35 mouse cellular contexts compared by ENCODE assay signal in the genomic region with DNA sequence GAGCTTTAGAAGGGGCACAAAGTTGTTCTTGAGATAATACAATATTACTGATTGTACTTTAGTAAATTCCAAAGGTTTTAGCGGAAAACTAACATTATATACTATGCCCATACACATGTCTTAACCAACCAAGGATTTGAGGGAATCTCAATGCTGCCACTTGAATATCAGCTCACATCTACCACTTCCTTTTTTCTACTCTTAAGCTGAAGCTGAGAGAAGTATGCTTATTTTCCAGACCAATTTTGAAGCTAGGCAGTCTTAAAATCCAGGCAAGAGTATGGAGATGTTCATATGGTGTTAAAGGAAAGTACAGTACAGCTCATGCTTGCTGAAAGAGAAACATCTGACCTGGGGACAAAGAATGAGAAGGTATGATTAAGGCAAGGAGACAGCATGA.
"Had no signal": no experiment of that assay in that cellular context is flagged by ENCODE, and none has a peak within 500 bp of the region (broad histone marks: within the 10 kb centered on the region; RNA-seq: fewer than 3 reads in every experiment).

No protein-coding gene starts in this region.

- H3K9me3 ChIP-seq: heart, embryonic 10.5 days; heart, embryonic 12.5 days; heart, embryonic 13.5 days; heart, embryonic 15.5 days; hindbrain, embryonic 10.5 days; hindbrain, embryonic 12.5 days; hindbrain, embryonic 13.5 days; hindbrain, embryonic 15.5 days; intestine, embryonic 15.5 days; kidney, embryonic 15.5 days had no signal

- H3K4me2 ChIP-seq: heart, embryonic 11.5 days; heart, embryonic 12.5 days; heart, embryonic 13.5 days; heart, embryonic 15.5 days; hindbrain, embryonic 12.5 days; hindbrain, embryonic 13.5 days; hindbrain, embryonic 14.5 days; hindbrain, embryonic 15.5 days; intestine, embryonic 15.5 days; kidney, embryonic 15.5 days had no signal

- DNase-seq: heart, postnatal 10 days; heart, postnatal 14 days; heart, postnatal 36 days; heart, postnatal 4 days; kidney, adult 11 months; kidney, adult 18-20 months; kidney, adult 2 months; kidney, adult 8-10 months; kidney, adult 9 months; kidney, postnatal 10 days; kidney, postnatal 14 days; kidney, postnatal 25 days; kidney, postnatal 36 days; kidney, postnatal 4 days; layer of hippocampus, adult 9-11 months; layer of hippocampus, postnatal 36 days had no signal

- H3K36me3 ChIP-seq: heart, embryonic 10.5 days; heart, embryonic 12.5 days; heart, embryonic 13.5 days; heart, embryonic 15.5 days; hindbrain, embryonic 12.5 days; hindbrain, embryonic 13.5 days; hindbrain, embryonic 15.5 days; intestine, embryonic 15.5 days; kidney, embryonic 15.5 days had no signal

- H3K9ac ChIP-seq: heart, embryonic 12.5 days; heart, embryonic 13.5 days; heart, embryonic 15.5 days; hindbrain, embryonic 12.5 days; hindbrain, embryonic 13.5 days; hindbrain, embryonic 14.5 days; hindbrain, embryonic 15.5 days; intestine, embryonic 15.5 days; kidney, embryonic 15.5 days had no signal

- H3K4me1 ChIP-seq: heart, embryonic 10.5 days; heart, embryonic 12.5 days; heart, embryonic 15.5 days; intestine, embryonic 15.5 days; kidney, embryonic 15.5 days had no signal

- H3K4me3 ChIP-seq: heart, embryonic 10.5 days; heart, embryonic 12.5 days; heart, embryonic 13.5 days; heart, embryonic 15.5 days; hindbrain, embryonic 10.5 days; hindbrain, embryonic 12.5 days; hindbrain, embryonic 13.5 days; hindbrain, embryonic 15.5 days; intestine, embryonic 15.5 days; kidney, embryonic 15.5 days; left cerebral cortex, adult 2 months had no signal

- ATAC-seq: hindbrain, embryonic 16.5 days; hindbrain, postnatal 0 days; inflammation-experienced regulatory T-cells, adult 6 months; intestine, embryonic 15.5 days; intestine, embryonic 16.5 days; intestine, postnatal 0 days had no signal

- H3K27me3 ChIP-seq: heart, embryonic 12.5 days; heart, embryonic 13.5 days; heart, embryonic 15.5 days; hindbrain, embryonic 12.5 days; hindbrain, embryonic 13.5 days; hindbrain, embryonic 15.5 days; intestine, embryonic 15.5 days; kidney, embryonic 15.5 days had no signal

- H3K27ac ChIP-seq: heart, embryonic 10.5 days; heart, embryonic 13.5 days; heart, embryonic 15.5 days; hindbrain, embryonic 10.5 days; hindbrain, embryonic 12.5 days; hindbrain, embryonic 13.5 days; hindbrain, embryonic 14.5 days; hindbrain, embryonic 15.5 days; hindbrain, postnatal 0 days; intestine, embryonic 15.5 days; kidney, embryonic 15.5 days; kidney, postnatal 0 days; left cerebral cortex, adult 2 months had no signal
